Mouse (Mus musculus): Measurements from ENCODE around the gene Olfr1238. TPM values are rescaled to one million over a fixed set of nuclear protein-coding genes. Genes with fewer than 3 reads are reported as not detected.

Gene Olfr1238
- not detected for total RNA-seq (2021)
- not detected in 2 replicates for polyA plus RNA-seq (2012; rRNA removed)
- long read RNA-seq = 0 reads

GRCm38 (mm10) chr2:89409576-89409975 lies at the start of gene Olfr1238:
TSS of gene Olfr1238 (minus strand) at chr2:89409676.
- H3K79me2 ChIP-seq (replicated peaks; ENCODE audit: control insufficient read depth, insufficient read depth, low read length) = no peaks in the 10 kb centered on the region
- DNase-seq = no peak
- H3K4me1 ChIP-seq (ENCODE audit: control insufficient read depth, insufficient read depth, low read length) = no peaks in the 10 kb centered on the region
- no peaks in the 10 kb centered on the region for H3K27me3 ChIP-seq (ENCODE audit: control insufficient read depth, insufficient read depth, low read length)
- 85% methylated on average over 2 of the region's 2 CpGs for WGBS
- no peak for TF ChIP-seq EP300 (IDR thresholded peaks at IDR 0.05; ENCODE audit: insufficient read depth, low read depth, low read length)
- TF ChIP-seq POLR2A (IDR thresholded peaks at IDR 0.05; ENCODE audit: insufficient read depth, low read depth, low read length) = no peak
- no peak for TF ChIP-seq CTCF (IDR thresholded peaks at IDR 0.05)
- no peak within 1 kb of the TSS for H3K4me3 ChIP-seq
- no peak within 1 kb of the TSS for H3K27ac ChIP-seq
- intact Hi-C loops (cut with DNase I) = no loop called here
- no peak within 1 kb of the TSS for H3K9ac ChIP-seq (ENCODE audit: low read depth, low read length)
- H3K36me3 ChIP-seq (ENCODE audit: control insufficient read depth, insufficient read depth, low read length) = no peaks in the 10 kb centered on the region

GRCm38 (mm10) chr2:89442900-89443299 lies 33.4 kb upstream of the Olfr1238 start, which contains the start of gene Olfr1240:
TSS of gene Olfr1240 (minus strand) at chr2:89443000.
- 69% methylated on average over 3 of the region's 3 CpGs for WGBS
- Histone ChIP-seq H3K79me2 (replicated peaks; ENCODE audit: control insufficient read depth, insufficient read depth, low read length) (no peaks in the 10 kb centered on the region), H3K4me1 (ENCODE audit: control insufficient read depth, insufficient read depth, low read length) (no peaks in the 10 kb centered on the region), H3K4me3 (no peak within 1 kb of the TSS), H3K27ac (no peak within 1 kb of the TSS), H3K36me3 (ENCODE audit: control insufficient read depth, insufficient read depth, low read length) (no peaks in the 10 kb centered on the region), H3K9ac (ENCODE audit: low read depth, low read length) (no peak within 1 kb of the TSS), H3K27me3 (ENCODE audit: control insufficient read depth, insufficient read depth, low read length) (no peaks in the 10 kb centered on the region)
- no peak for DNase-seq
- TF ChIP-seq EP300 (IDR thresholded peaks at IDR 0.05; ENCODE audit: insufficient read depth, low read depth, low read length) (no peak), CTCF (IDR thresholded peaks at IDR 0.05) (no peak), POLR2A (IDR thresholded peaks at IDR 0.05; ENCODE audit: insufficient read depth, low read depth, low read length) (no peak)
- intact Hi-C loops (cut with DNase I) = no loop called here

- no peak within 1 kb of the TSS for H3K27ac ChIP-seq
- 90% methylated on average over 2 of the region's 2 CpGs for WGBS
- intact Hi-C loops (cut with DNase I) = no loop called here
- H3K9ac ChIP-seq (ENCODE audit: low read depth, low read length) = no peak within 1 kb of the TSS
- TF ChIP-seq EP300 (IDR thresholded peaks at IDR 0.05; ENCODE audit: insufficient read depth, low read depth, low read length) (no peak), POLR2A (IDR thresholded peaks at IDR 0.05; ENCODE audit: insufficient read depth, low read depth, low read length) (no peak), CTCF (IDR thresholded peaks at IDR 0.05) (no peak)
- H3K4me1 ChIP-seq (ENCODE audit: control insufficient read depth, insufficient read depth, low read length) = no peaks in the 10 kb centered on the region
- H3K27me3 ChIP-seq (ENCODE audit: control insufficient read depth, insufficient read depth, low read length) = no peaks in the 10 kb centered on the region
- no peak for DNase-seq
- H3K79me2 ChIP-seq (replicated peaks; ENCODE audit: control insufficient read depth, insufficient read depth, low read length) = no peaks in the 10 kb centered on the region
- no peaks in the 10 kb centered on the region for H3K36me3 ChIP-seq (ENCODE audit: control insufficient read depth, insufficient read depth, low read length)
- H3K4me3 ChIP-seq = no peak within 1 kb of the TSS
Observed at GRCm38 (mm10) chr2:89420307-89420706, 10.8 kb upstream of the Olfr1238 start, which contains the start of gene Olfr1239. TSS of gene Olfr1239 (minus strand) at chr2:89420407.

- H3K27me3 ChIP-seq (ENCODE audit: control insufficient read depth, insufficient read depth, low read length) = no peaks in the 10 kb centered on the region
- intact Hi-C loops (cut with DNase I) = no loop called here
- 94% methylated on average over 1 of the region's 1 CpGs for WGBS
Observed at GRCm38 (mm10) chr2:89414557-89414956, 5.1 kb upstream of the Olfr1238 start.

GRCm38 (mm10) chr2:89400882-89401281 lies 8.6 kb downstream of the Olfr1238 start:
- H3K27ac ChIP-seq = no peak overlapping the region
- no peaks in the 10 kb centered on the region for H3K36me3 ChIP-seq (ENCODE audit: control insufficient read depth, insufficient read depth, low read length)
- no peak overlapping the region for H3K9ac ChIP-seq (ENCODE audit: low read depth, low read length)
- intact Hi-C loops (cut with DNase I) = no loop called here
- no peaks in the 10 kb centered on the region for H3K4me1 ChIP-seq (ENCODE audit: control insufficient read depth, insufficient read depth, low read length)
- no peak overlapping the region for H3K4me3 ChIP-seq
- WGBS = 67% methylated on average over 1 of the region's 1 CpGs
- TF ChIP-seq CTCF (IDR thresholded peaks at IDR 0.05) (no peak), EP300 (IDR thresholded peaks at IDR 0.05; ENCODE audit: insufficient read depth, low read depth, low read length) (no peak), POLR2A (IDR thresholded peaks at IDR 0.05; ENCODE audit: insufficient read depth, low read depth, low read length) (no peak)
- no peaks in the 10 kb centered on the region for H3K27me3 ChIP-seq (ENCODE audit: control insufficient read depth, insufficient read depth, low read length)
- H3K79me2 ChIP-seq (replicated peaks; ENCODE audit: control insufficient read depth, insufficient read depth, low read length) = no peaks in the 10 kb centered on the region
- DNase-seq = no peak

More at GRCm38 (mm10) chr2:89414557-89414956, 5.1 kb upstream of the Olfr1238 start:
- Histone ChIP-seq H3K9ac (ENCODE audit: low read depth, low read length) (no peak overlapping the region), H3K27ac (no peak overlapping the region), H3K79me2 (replicated peaks; ENCODE audit: control insufficient read depth, insufficient read depth, low read length) (no peaks in the 10 kb centered on the region), H3K4me3 (no peak overlapping the region), H3K36me3 (ENCODE audit: control insufficient read depth, insufficient read depth, low read length) (no peaks in the 10 kb centered on the region), H3K4me1 (ENCODE audit: control insufficient read depth, insufficient read depth, low read length) (no peaks in the 10 kb centered on the region)
- DNase-seq = no peak
- TF ChIP-seq POLR2A (IDR thresholded peaks at IDR 0.05; ENCODE audit: insufficient read depth, low read depth, low read length) (no peak), EP300 (IDR thresholded peaks at IDR 0.05; ENCODE audit: insufficient read depth, low read depth, low read length) (no peak), CTCF (IDR thresholded peaks at IDR 0.05) (no peak)

GRCm38 (mm10) chr2:89364765-89365164 lies 44.7 kb downstream of the Olfr1238 start, which contains the start of gene Olfr1234:
TSS of gene Olfr1234 (minus strand) at chr2:89364865.
- no peak for DNase-seq
- H3K4me1 ChIP-seq (ENCODE audit: control insufficient read depth, insufficient read depth, low read length) = no peaks in the 10 kb centered on the region
- WGBS = 73% methylated on average over 4 of the region's 4 CpGs
- no peaks in the 10 kb centered on the region for H3K36me3 ChIP-seq (ENCODE audit: control insufficient read depth, insufficient read depth, low read length)
- no peaks in the 10 kb centered on the region for H3K27me3 ChIP-seq (ENCODE audit: control insufficient read depth, insufficient read depth, low read length)
- no peak within 1 kb of the TSS for H3K9ac ChIP-seq (ENCODE audit: low read depth, low read length)
- TF ChIP-seq EP300 (IDR thresholded peaks at IDR 0.05; ENCODE audit: insufficient read depth, low read depth, low read length) = no peak
- TF ChIP-seq CTCF (IDR thresholded peaks at IDR 0.05) = no peak
- no peak for TF ChIP-seq POLR2A (IDR thresholded peaks at IDR 0.05; ENCODE audit: insufficient read depth, low read depth, low read length)
- no peak within 1 kb of the TSS for H3K27ac ChIP-seq
- intact Hi-C loops (cut with DNase I) = no loop called here
- H3K4me3 ChIP-seq = no peak within 1 kb of the TSS
- H3K79me2 ChIP-seq (replicated peaks; ENCODE audit: control insufficient read depth, insufficient read depth, low read length) = no peaks in the 10 kb centered on the region

Other genes with a start within 250 kb of the Olfr1238 start
- not detected for gene Olfr1224-ps1, start 245.6 kb downstream of the Olfr1238 start, total RNA-seq (2021)
- not detected in 2 replicates for gene Olfr1224-ps1, start 245.6 kb downstream of the Olfr1238 start, polyA plus RNA-seq (2012; rRNA removed)
- gene Olfr1225, start 235.0 kb downstream of the Olfr1238 start, total RNA-seq (2021) = not detected
- not detected in 2 replicates for gene Olfr1225, start 235.0 kb downstream of the Olfr1238 start, polyA plus RNA-seq (2012; rRNA removed)
- not detected for gene Olfr1226, start 209.6 kb downstream of the Olfr1238 start, total RNA-seq (2021)
- not detected in 2 replicates for gene Olfr1226, start 209.6 kb downstream of the Olfr1238 start, polyA plus RNA-seq (2012; rRNA removed)
- not detected for gene Olfr1228, start 155.6 kb downstream of the Olfr1238 start, total RNA-seq (2021)
- gene Olfr1228, start 155.6 kb downstream of the Olfr1238 start, polyA plus RNA-seq (2012; rRNA removed) = not detected in 2 replicates
- not detected for gene Olfr1229, start 121.7 kb downstream of the Olfr1238 start, total RNA-seq (2021)
- gene Olfr1229, start 121.7 kb downstream of the Olfr1238 start, polyA plus RNA-seq (2012; rRNA removed) = not detected in 2 replicates
- not detected for gene Olfr1230, start 112.4 kb downstream of the Olfr1238 start, total RNA-seq (2021)
- not detected in 2 replicates for gene Olfr1230, start 112.4 kb downstream of the Olfr1238 start, polyA plus RNA-seq (2012; rRNA removed)
- gene Olfr1231, start 102.6 kb downstream of the Olfr1238 start, total RNA-seq (2021) = not detected
- gene Olfr1231, start 102.6 kb downstream of the Olfr1238 start, polyA plus RNA-seq (2012; rRNA removed) = not detected in 2 replicates
- gene Olfr1232, start 80.0 kb downstream of the Olfr1238 start, total RNA-seq (2021) = not detected
- gene Olfr1232, start 80.0 kb downstream of the Olfr1238 start, polyA plus RNA-seq (2012; rRNA removed) = not detected in 2 replicates
- not detected for gene Olfr1233, start 67.3 kb downstream of the Olfr1238 start, total RNA-seq (2021)
- not detected in 2 replicates for gene Olfr1233, start 67.3 kb downstream of the Olfr1238 start, polyA plus RNA-seq (2012; rRNA removed)
- gene Olfr1234, start 44.8 kb downstream of the Olfr1238 start, total RNA-seq (2021) = not detected
- gene Olfr1234, start 44.8 kb downstream of the Olfr1238 start, polyA plus RNA-seq (2012; rRNA removed) = not detected in 2 replicates
- not detected for gene Olfr1239, start 10.7 kb upstream of the Olfr1238 start, total RNA-seq (2021)
- not detected in 2 replicates for gene Olfr1239, start 10.7 kb upstream of the Olfr1238 start, polyA plus RNA-seq (2012; rRNA removed)
- gene Olfr1240, start 33.3 kb upstream of the Olfr1238 start, total RNA-seq (2021) = not detected
- not detected in 2 replicates for gene Olfr1240, start 33.3 kb upstream of the Olfr1238 start, polyA plus RNA-seq (2012; rRNA removed)
- gene Olfr1241, start 77.5 kb upstream of the Olfr1238 start, total RNA-seq (2021) = not detected
- gene Olfr1241, start 77.5 kb upstream of the Olfr1238 start, polyA plus RNA-seq (2012; rRNA removed) = not detected in 2 replicates
- not detected for gene Olfr1242, start 88.7 kb upstream of the Olfr1238 start, total RNA-seq (2021)
- not detected in 2 replicates for gene Olfr1242, start 88.7 kb upstream of the Olfr1238 start, polyA plus RNA-seq (2012; rRNA removed)
- gene Olfr1243, start 121.8 kb upstream of the Olfr1238 start, total RNA-seq (2021) = not detected
- gene Olfr1243, start 121.8 kb upstream of the Olfr1238 start, polyA plus RNA-seq (2012; rRNA removed) = not detected in 2 replicates
- gene Olfr1245, start 168.8 kb upstream of the Olfr1238 start, total RNA-seq (2021) = not detected
- gene Olfr1245, start 168.8 kb upstream of the Olfr1238 start, polyA plus RNA-seq (2012; rRNA removed) = not detected in 2 replicates
- not detected for gene Olfr1246, start 183.5 kb upstream of the Olfr1238 start, total RNA-seq (2021)
- not detected in 2 replicates for gene Olfr1246, start 183.5 kb upstream of the Olfr1238 start, polyA plus RNA-seq (2012; rRNA removed)
- not detected for gene Olfr1247, start 204.5 kb upstream of the Olfr1238 start, total RNA-seq (2021)
- gene Olfr1247, start 204.5 kb upstream of the Olfr1238 start, polyA plus RNA-seq (2012; rRNA removed) = not detected in 2 replicates
- not detected for gene Olfr1248, start 208.6 kb upstream of the Olfr1238 start, total RNA-seq (2021)
- not detected in 2 replicates for gene Olfr1248, start 208.6 kb upstream of the Olfr1238 start, polyA plus RNA-seq (2012; rRNA removed)
- not detected for gene Olfr1249, start 225.3 kb upstream of the Olfr1238 start, total RNA-seq (2021)
- gene Olfr1249, start 225.3 kb upstream of the Olfr1238 start, polyA plus RNA-seq (2012; rRNA removed) = not detected in 2 replicates